Mouse (Mus musculus) C2C12 (cell line): Measurements from ENCODE around the gene Iars2. TPM values are rescaled to one million over a fixed set of nuclear protein-coding genes. Genes with fewer than 3 reads are reported as not detected.

Experiments
- H3K27me3 ChIP-seq: one replicate; pipeline ENCODE4 v1.6.1; 2011; ENCODE audit not compliant: control insufficient read depth, insufficient read depth, insufficient read length
- H3K36me3 ChIP-seq: one replicate; pipeline ENCODE4 v1.6.1; 2011; ENCODE audit not compliant: control insufficient read depth, insufficient read depth
- H3K4me3 ChIP-seq: one replicate; pipeline ENCODE4 v1.5.1; 2011; ENCODE audit warnings: mild to moderate bottlenecking, control low read depth; ENCODE audit not compliant: poor library complexity, insufficient read depth, severe bottlenecking
- H3K79me2 ChIP-seq: one replicate; pipeline ENCODE4 v1.6.1; 2011; ENCODE audit not compliant: control insufficient read depth, insufficient read depth
- H3K79me3 ChIP-seq: one replicate; pipeline ENCODE4 v1.6.1; 2011; ENCODE audit warnings: low read depth, control low read depth
- H3ac ChIP-seq: one replicate; pipeline ENCODE3; 2011; ENCODE audit warnings: low read depth; ENCODE audit not compliant: control insufficient read depth, insufficient read length
- CEBPB ChIP-seq: IDR thresholded peaks from one replicate; pipeline ENCODE4 v1.6.1; 2011; ENCODE audit warnings: low read depth, mild to moderate bottlenecking, control low read depth, moderate library complexity
- CTCF ChIP-seq: IDR thresholded peaks from one replicate; pipeline ENCODE4 v1.5.1; 2011; ENCODE audit not compliant: control insufficient read depth, insufficient read depth, insufficient read length
- FOSL1 ChIP-seq: IDR thresholded peaks from one replicate; pipeline ENCODE4 v1.8.0; 2011; ENCODE audit warnings: mild to moderate bottlenecking, low read length; ENCODE audit not compliant: poor library complexity, insufficient read depth, severe bottlenecking
- MAX ChIP-seq: IDR thresholded peaks from one replicate; pipeline ENCODE4 v1.6.1; 2011; ENCODE audit warnings: mild to moderate bottlenecking, control low read depth
- MYOD1 ChIP-seq: IDR thresholded peaks from one replicate; pipeline ENCODE4 v1.6.1; 2011; ENCODE audit warnings: low read depth; ENCODE audit not compliant: control insufficient read depth, insufficient read length
- MYOG ChIP-seq: IDR thresholded peaks from one replicate; pipeline ENCODE4 v1.6.1; 2011; ENCODE audit not compliant: control insufficient read depth, insufficient read length; ENCODE audit errors: extremely low read depth
- USF1 ChIP-seq: IDR thresholded peaks from one replicate; pipeline ENCODE4 v1.6.1; 2011; ENCODE audit warnings: low read depth, mild to moderate bottlenecking, control low read depth, moderate library complexity
- polyA plus RNA-seq: library from polyadenylated mRNA; unstranded; fragments of >200 nt; fragmentation: generic; extraction: Trizol; gene quantifications from one replicate; pipeline ENCODE4 v1.2.1, GENCODE M21; 2012; ENCODE audit warnings: missing spikeins

The Iars2 gene
- polyA plus RNA-seq, 1 experiment = 18.4 TPM

DNA sequence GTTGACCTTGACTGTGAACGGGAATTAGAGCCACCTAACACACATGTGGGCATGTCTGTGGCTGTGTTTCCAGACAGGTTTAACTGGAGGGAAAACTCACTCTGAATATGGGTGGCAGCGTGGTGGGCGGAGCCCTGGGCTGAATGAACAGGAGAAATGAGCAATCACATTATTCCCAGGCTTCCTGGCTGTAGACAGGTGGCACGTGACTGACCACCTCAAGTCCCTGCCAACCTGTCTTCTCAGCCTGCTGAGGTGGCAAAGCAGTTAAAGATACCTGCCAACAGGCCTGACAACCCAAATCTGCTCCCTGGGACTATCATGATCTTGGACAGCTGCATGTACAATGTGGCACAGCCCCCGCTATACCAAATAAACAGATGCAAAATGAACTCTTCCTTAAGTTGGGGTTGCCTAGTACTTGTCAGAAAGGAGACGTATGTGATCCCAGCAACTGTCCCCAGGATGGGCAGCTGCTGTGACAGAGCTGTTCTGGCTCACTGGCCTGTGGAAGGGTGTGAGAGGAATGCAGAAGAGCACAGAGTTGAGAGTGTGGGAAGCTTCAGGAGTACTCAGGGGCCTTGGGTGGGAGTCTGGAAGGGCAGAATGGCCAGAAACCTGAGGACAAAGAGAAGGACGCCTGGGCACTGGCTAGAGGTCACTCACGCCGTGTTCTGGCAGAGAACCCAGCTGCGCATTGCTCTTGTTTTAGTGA is 36.4 kb downstream of the Iars2 start:
- H3K4me3 ChIP-seq = no peak overlapping the region
- TF ChIP-seq FOSL1 (no peak), MYOD1 (no peak), CEBPB (no peak), CTCF (no peak), MYOG (no peak), MAX (no peak)
- no peak overlapping the region for H3ac ChIP-seq
- peaks cover 37% of the 10 kb centered on the region for H3K36me3 ChIP-seq
- H3K79me3 ChIP-seq = no peaks in the 10 kb centered on the region
- H3K27me3 ChIP-seq = no peaks in the 10 kb centered on the region
- H3K79me2 ChIP-seq = no peaks in the 10 kb centered on the region

DNA sequence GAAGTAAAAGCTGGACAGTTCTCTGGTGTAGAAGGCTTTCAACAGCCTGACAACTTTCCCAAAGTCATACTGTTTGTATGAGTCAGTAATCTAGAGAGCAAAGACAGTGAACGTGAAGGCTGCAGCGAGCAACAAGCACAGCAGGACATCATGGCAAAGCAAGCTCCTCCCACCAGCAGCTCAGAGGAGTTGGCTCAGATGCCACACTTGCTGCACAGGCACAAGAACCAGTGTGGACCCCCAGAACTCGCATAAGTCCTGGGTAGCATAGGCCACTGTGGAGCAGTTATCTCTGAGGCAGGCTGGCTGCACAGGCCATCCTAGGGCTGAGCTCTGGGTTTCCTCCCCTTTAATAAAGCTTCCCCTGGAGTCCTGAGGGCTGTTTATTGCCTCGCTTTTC is 37.9 kb downstream of the Iars2 start:
- TF ChIP-seq MYOG = no peak
- H3K36me3 ChIP-seq = peaks cover 46% of the 10 kb centered on the region
- no peaks in the 10 kb centered on the region for H3K27me3 ChIP-seq
- no peaks in the 10 kb centered on the region for H3K79me2 ChIP-seq
- no peaks in the 10 kb centered on the region for H3K79me3 ChIP-seq
- H3ac ChIP-seq = no peak overlapping the region
- no peak overlapping the region for H3K4me3 ChIP-seq

DNA sequence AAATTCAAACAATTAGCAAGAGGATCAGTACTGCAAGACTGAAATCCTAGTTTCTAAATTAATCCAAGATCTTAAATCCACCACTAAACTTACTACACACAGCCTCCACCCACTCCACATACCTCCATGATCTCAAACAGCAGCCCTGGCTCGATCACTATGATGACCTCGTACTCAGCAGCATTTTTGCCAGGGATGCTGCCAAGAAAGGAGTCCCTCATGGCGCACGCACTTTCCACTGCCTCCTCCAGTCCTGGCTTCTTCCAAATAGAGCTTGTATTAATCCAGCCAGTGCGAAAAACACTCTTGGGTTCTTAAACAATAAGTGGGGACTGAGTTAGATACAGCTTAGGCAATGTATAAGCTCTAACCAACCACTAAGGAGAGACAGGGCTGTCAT is 40.0 kb downstream of the Iars2 start:
- Histone ChIP-seq H3K36me3 (peaks cover 53% of the 10 kb centered on the region), H3K4me3 (no peak overlapping the region), H3K27me3 (no peaks in the 10 kb centered on the region)

GRCm38 (mm10) chr1:185287066-185287465 is 42.1 kb downstream of the Iars2 start:
- H3K79me2 ChIP-seq = no peaks in the 10 kb centered on the region
- no peak for TF ChIP-seq MYOD1
- TF ChIP-seq MYOG = no peak
- no peak for TF ChIP-seq CEBPB
- TF ChIP-seq USF1 = no peak
- TF ChIP-seq FOSL1 = no peak
- no peak for TF ChIP-seq CTCF
- TF ChIP-seq MAX = no peak
- H3K36me3 ChIP-seq = peaks cover 56% of the 10 kb centered on the region
- H3ac ChIP-seq = no peak overlapping the region
- no peaks in the 10 kb centered on the region for H3K27me3 ChIP-seq
- H3K79me3 ChIP-seq = no peaks in the 10 kb centered on the region
- H3K4me3 ChIP-seq = no peak overlapping the region

More for the DNA sequence above, 40.0 kb downstream of the Iars2 start:
- H3K79me3 ChIP-seq = no peaks in the 10 kb centered on the region
- TF ChIP-seq MYOD1 = no peak
- TF ChIP-seq USF1 = no peak
- TF ChIP-seq MAX = no peak
- TF ChIP-seq MYOG = no peak
- no peak for TF ChIP-seq CEBPB
- no peak for TF ChIP-seq CTCF
- no peak for TF ChIP-seq FOSL1
- no peaks in the 10 kb centered on the region for H3K79me2 ChIP-seq
- no peak overlapping the region for H3ac ChIP-seq

DNA sequence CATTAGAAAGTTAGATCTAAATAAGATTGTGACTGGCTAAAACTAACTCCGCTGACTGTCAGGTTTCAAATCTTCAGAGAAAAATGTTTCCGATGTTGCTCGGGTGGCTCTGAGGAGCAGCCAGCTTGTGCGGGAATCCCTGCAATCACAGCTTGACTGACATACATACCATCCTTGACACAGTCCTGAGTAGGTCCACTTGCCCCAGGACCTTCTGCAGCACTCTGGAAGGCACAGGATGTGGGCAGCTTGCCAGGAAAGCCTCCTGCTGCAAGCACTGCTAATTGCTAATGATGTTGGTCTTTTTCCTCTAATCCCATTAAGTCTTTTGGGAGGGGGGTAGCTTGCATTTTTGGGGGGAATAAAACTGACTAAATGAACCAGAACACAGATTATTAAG is 44.0 kb downstream of the Iars2 start:
- Histone ChIP-seq H3K27me3 (no peaks in the 10 kb centered on the region), H3K79me3 (no peaks in the 10 kb centered on the region), H3K4me3 (no peak overlapping the region), H3K36me3 (peaks cover 69% of the 10 kb centered on the region), H3K79me2 (no peaks in the 10 kb centered on the region), H3ac (no peak overlapping the region)
- no peak for TF ChIP-seq CEBPB

GRCm38 (mm10) chr1:185284740-185285139 is 44.5 kb downstream of the Iars2 start:
- Histone ChIP-seq H3K36me3 (peaks cover 72% of the 10 kb centered on the region), H3K79me3 (no peaks in the 10 kb centered on the region), H3K4me3 (no peak overlapping the region), H3ac (no peak overlapping the region), H3K27me3 (no peaks in the 10 kb centered on the region), H3K79me2 (no peaks in the 10 kb centered on the region)
- TF ChIP-seq MYOG (no peak), USF1 (no peak), CEBPB (no peak), CTCF (no peak), FOSL1 (no peak), MAX (no peak), MYOD1 (no peak)
